Mouse (Mus musculus): ENCODE data around the gene Olfr653. TPM values are rescaled to one million over a fixed set of nuclear protein-coding genes. Genes with fewer than 3 reads are reported as not detected.

Gene Olfr653
- polyA plus RNA-seq, 1 experiment from 2014 or later, result not detected

GRCm38 (mm10) chr7:104603173-104603572 lies 26.1 kb downstream of the Olfr653 start:
- no peak overlapping the region for H3K27ac ChIP-seq (ENCODE audit: low read depth, low read length)
- 3% methylated on average over 3 of the region's 3 CpGs for WGBS
- H3K4me3 ChIP-seq (ENCODE audit: low read depth, low read length), result no peak overlapping the region
- peak; percentile 56 for ATAC-seq (replicated peaks; ENCODE audit: low FRiP score)
- H3K9me3 ChIP-seq (ENCODE audit: control insufficient read depth, low read length), result no peaks in the 10 kb centered on the region
- H3K9ac ChIP-seq (ENCODE audit: low read depth, low read length), result no peak overlapping the region
- H3K36me3 ChIP-seq (ENCODE audit: control insufficient read depth, insufficient read depth, low read length), result no peaks in the 10 kb centered on the region
- no peak overlapping the region for H3K4me2 ChIP-seq
- H3K27me3 ChIP-seq (replicated peaks; ENCODE audit: control insufficient read depth, insufficient read depth, low read length), result no peaks in the 10 kb centered on the region
- H3K4me1 ChIP-seq (replicated peaks; ENCODE audit: control insufficient read depth, insufficient read depth, low read length), result no peaks in the 10 kb centered on the region
- DNase-seq (ENCODE audit: low spot score), result no peak

GRCm38 (mm10) chr7:104604727-104605126 lies 27.6 kb downstream of the Olfr653 start:
- no peak overlapping the region for H3K4me2 ChIP-seq
- H3K9ac ChIP-seq (ENCODE audit: low read depth, low read length), result no peak overlapping the region
- H3K27ac ChIP-seq (ENCODE audit: low read depth, low read length), result no peak overlapping the region
- H3K9me3 ChIP-seq (ENCODE audit: control insufficient read depth, low read length), result no peaks in the 10 kb centered on the region
- DNase-seq (ENCODE audit: low spot score) (no peak), ATAC-seq (replicated peaks; ENCODE audit: low FRiP score) (no peak)
- no peaks in the 10 kb centered on the region for H3K27me3 ChIP-seq (replicated peaks; ENCODE audit: control insufficient read depth, insufficient read depth, low read length)
- H3K4me3 ChIP-seq (ENCODE audit: low read depth, low read length), result no peak overlapping the region
- no peaks in the 10 kb centered on the region for H3K36me3 ChIP-seq (ENCODE audit: control insufficient read depth, insufficient read depth, low read length)
- H3K4me1 ChIP-seq (replicated peaks; ENCODE audit: control insufficient read depth, insufficient read depth, low read length), result no peaks in the 10 kb centered on the region

- Histone ChIP-seq H3K36me3 (ENCODE audit: control insufficient read depth, insufficient read depth, low read length) (no peaks in the 10 kb centered on the region), H3K4me2 (no peak within 1 kb of the TSS), H3K9ac (ENCODE audit: low read depth, low read length) (no peak within 1 kb of the TSS), H3K9me3 (ENCODE audit: control insufficient read depth, low read length) (no peaks in the 10 kb centered on the region), H3K27me3 (replicated peaks; ENCODE audit: control insufficient read depth, insufficient read depth, low read length) (no peaks in the 10 kb centered on the region), H3K4me1 (replicated peaks; ENCODE audit: control insufficient read depth, insufficient read depth, low read length) (no peaks in the 10 kb centered on the region), H3K27ac (ENCODE audit: low read depth, low read length) (no peak within 1 kb of the TSS), H3K4me3 (ENCODE audit: low read depth, low read length) (no peak within 1 kb of the TSS)
- no peak for ATAC-seq (replicated peaks; ENCODE audit: low FRiP score)
- WGBS, result 70% methylated on average over 4 of the region's 4 CpGs
- no peak for DNase-seq (ENCODE audit: low spot score)
Observed at GRCm38 (mm10) chr7:104613655-104614054, 36.5 kb downstream of the Olfr653 start, which contains the start of gene Olfr656. TSS of gene Olfr656 (plus strand) at chr7:104613955.

GRCm38 (mm10) chr7:104624494-104624893 lies 47.4 kb downstream of the Olfr653 start, which contains the start of gene Olfr657:
TSS of gene Olfr657 (plus strand) at chr7:104624794.
- H3K9ac ChIP-seq (ENCODE audit: low read depth, low read length), result no peak within 1 kb of the TSS
- H3K36me3 ChIP-seq (ENCODE audit: control insufficient read depth, insufficient read depth, low read length), result no peaks in the 10 kb centered on the region
- ATAC-seq (replicated peaks; ENCODE audit: low FRiP score), result no peak
- H3K27me3 ChIP-seq (replicated peaks; ENCODE audit: control insufficient read depth, insufficient read depth, low read length), result no peaks in the 10 kb centered on the region
- H3K4me3 ChIP-seq (ENCODE audit: low read depth, low read length), result no peak within 1 kb of the TSS
- H3K4me2 ChIP-seq, result no peak within 1 kb of the TSS
- H3K9me3 ChIP-seq (ENCODE audit: control insufficient read depth, low read length), result no peaks in the 10 kb centered on the region
- H3K27ac ChIP-seq (ENCODE audit: low read depth, low read length), result no peak within 1 kb of the TSS
- H3K4me1 ChIP-seq (replicated peaks; ENCODE audit: control insufficient read depth, insufficient read depth, low read length), result no peaks in the 10 kb centered on the region
- no peak for DNase-seq (ENCODE audit: low spot score)

Other genes with a start within 250 kb of the Olfr653 start
- 0.15 TPM in 1 of 2 replicates, not detected in the other for gene Trim34b, start 247.8 kb upstream of the Olfr653 start, polyA plus RNA-seq (2014; fragmentation: Nextera tagmentation; extraction: Ambion mirVana)
- gene Trim12c, start 224.0 kb upstream of the Olfr653 start, polyA plus RNA-seq (2014; fragmentation: Nextera tagmentation; extraction: Ambion mirVana), result 1.2 TPM in 2 replicates
- gene Trim30b, start 207.4 kb upstream of the Olfr653 start, polyA plus RNA-seq (2014; fragmentation: Nextera tagmentation; extraction: Ambion mirVana), result 0.06 and 0.08 TPM in 2 replicates
- 0.27 and 0.32 TPM in 2 replicates for gene Trim30c, start 176.5 kb upstream of the Olfr653 start, polyA plus RNA-seq (2014; fragmentation: Nextera tagmentation; extraction: Ambion mirVana)
- 1.6 and 2.3 TPM in 2 replicates for gene Trim30a, start 112.1 kb upstream of the Olfr653 start, polyA plus RNA-seq (2014; fragmentation: Nextera tagmentation; extraction: Ambion mirVana)
- gene Trim30d, start 69.5 kb upstream of the Olfr653 start, polyA plus RNA-seq (2014; fragmentation: Nextera tagmentation; extraction: Ambion mirVana), result 0.70 TPM in 2 replicates
- not detected in 2 replicates for gene Olfr651, start 27.2 kb upstream of the Olfr653 start, polyA plus RNA-seq (2014; fragmentation: Nextera tagmentation; extraction: Ambion mirVana)
- gene Olfr652, start 16.4 kb upstream of the Olfr653 start, polyA plus RNA-seq (2014; fragmentation: Nextera tagmentation; extraction: Ambion mirVana), result not detected in 2 replicates
- gene Olfr654, start 9.7 kb downstream of the Olfr653 start, polyA plus RNA-seq (2014; fragmentation: Nextera tagmentation; extraction: Ambion mirVana), result not detected in 2 replicates
- not detected in 2 replicates for gene Olfr655, start 24.5 kb downstream of the Olfr653 start, polyA plus RNA-seq (2014; fragmentation: Nextera tagmentation; extraction: Ambion mirVana)
- gene Olfr656, start 36.6 kb downstream of the Olfr653 start, polyA plus RNA-seq (2014; fragmentation: Nextera tagmentation; extraction: Ambion mirVana), result not detected in 2 replicates
- gene Olfr657, start 47.5 kb downstream of the Olfr653 start, polyA plus RNA-seq (2014; fragmentation: Nextera tagmentation; extraction: Ambion mirVana), result not detected in 2 replicates
- not detected in 2 replicates for gene Olfr658, start 70.0 kb downstream of the Olfr653 start, polyA plus RNA-seq (2014; fragmentation: Nextera tagmentation; extraction: Ambion mirVana)
- gene Olfr659, start 89.4 kb downstream of the Olfr653 start, polyA plus RNA-seq (2014; fragmentation: Nextera tagmentation; extraction: Ambion mirVana), result not detected in 2 replicates
- not detected in 2 replicates for gene Olfr661, start 109.2 kb downstream of the Olfr653 start, polyA plus RNA-seq (2014; fragmentation: Nextera tagmentation; extraction: Ambion mirVana)
- not detected in 2 replicates for gene Usp17le, start 200.2 kb downstream of the Olfr653 start, polyA plus RNA-seq (2014; fragmentation: Nextera tagmentation; extraction: Ambion mirVana)

Measured in liver, embryonic 11.5 days (tissue).